Mouse (Mus musculus) neutrophil, adult 5-6 weeks (primary cell): ENCODE data around the gene Rhof. TPM values are rescaled to one million over a fixed set of nuclear protein-coding genes. Genes with fewer than 3 reads are reported as not detected.

Experiments used
- ATAC-seq: fragments of 151-379, 151-347 bp; 2 replicates; pipeline ENCODE4 v1.8.0; 2017; ENCODE audit warnings: mild to moderate bottlenecking, moderate TSS enrichment; ENCODE audit not compliant: insufficient number of reproducible peaks, poor library complexity, low FRiP score, severe bottlenecking; ENCODE audit errors: extremely low read depth
- total RNA-seq: library from RNA; stranded (forward); fragments of 200-1000 nt; gene quantifications from 2 replicates; pipeline ENCODE4 v1.2.3, GENCODE M21; 2017

Gene Rhof
- total RNA-seq, 1 experiment from 2014 or later: 32.0 TPM

DNA sequence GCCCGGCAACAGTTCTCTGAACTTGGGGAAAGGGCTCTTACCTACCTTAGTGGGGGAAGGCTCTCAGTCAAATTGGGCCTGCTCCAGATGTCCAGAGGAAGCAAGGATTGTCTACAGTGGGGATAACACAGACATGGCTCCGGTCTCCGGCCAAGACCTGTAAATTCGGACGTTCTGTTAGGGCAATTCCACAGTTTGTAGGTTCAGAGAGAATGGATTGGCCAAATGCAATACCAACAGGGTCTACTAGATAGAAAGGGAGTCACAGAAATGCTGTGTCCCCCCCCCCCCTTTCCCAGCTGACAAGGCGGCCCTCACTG lies 5.4 kb upstream of the Rhof start:
- no peak for ATAC-seq

DNA sequence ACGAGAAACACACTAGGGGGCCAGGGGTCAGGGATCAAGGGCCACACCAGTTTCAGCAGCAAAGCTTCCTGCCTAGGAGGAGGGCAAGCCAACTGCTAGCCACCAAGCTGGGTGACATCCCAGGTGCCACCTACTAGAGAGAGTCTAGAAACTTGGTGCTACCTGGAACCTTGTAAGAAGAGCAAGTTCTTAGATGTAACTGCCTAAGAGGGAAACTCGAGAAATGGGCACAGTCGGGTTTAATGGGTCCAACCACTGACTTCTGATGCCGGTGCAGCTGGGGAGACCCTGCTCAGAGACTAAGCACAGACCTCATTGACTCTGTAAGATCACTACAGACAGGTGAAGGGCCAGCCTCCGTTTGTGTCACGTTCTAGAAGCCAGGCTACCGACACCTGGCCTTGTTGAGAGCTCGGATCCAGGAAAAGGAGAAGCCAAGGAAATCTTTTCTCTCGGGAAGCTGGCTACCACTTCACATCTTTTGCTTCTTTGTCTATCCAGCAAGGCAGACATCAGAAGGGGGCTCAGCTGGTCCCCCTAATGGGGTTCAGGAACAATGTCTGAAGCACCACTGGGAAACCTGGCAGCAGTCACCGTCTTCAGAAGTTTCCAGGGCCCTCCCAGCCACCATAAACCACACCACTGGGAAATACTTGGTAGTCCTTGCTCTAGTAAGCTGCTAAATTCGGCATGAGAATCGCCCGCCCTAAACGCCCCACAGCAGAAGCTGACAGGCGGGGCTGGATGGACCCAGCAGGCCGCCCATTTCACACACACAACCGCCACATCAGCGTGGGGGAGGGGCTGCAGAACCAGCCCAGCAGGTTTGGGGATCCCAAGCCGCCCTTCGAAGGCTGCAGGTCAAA lies 4.8 kb upstream of the Rhof start:
- ATAC-seq: no peak

DNA sequence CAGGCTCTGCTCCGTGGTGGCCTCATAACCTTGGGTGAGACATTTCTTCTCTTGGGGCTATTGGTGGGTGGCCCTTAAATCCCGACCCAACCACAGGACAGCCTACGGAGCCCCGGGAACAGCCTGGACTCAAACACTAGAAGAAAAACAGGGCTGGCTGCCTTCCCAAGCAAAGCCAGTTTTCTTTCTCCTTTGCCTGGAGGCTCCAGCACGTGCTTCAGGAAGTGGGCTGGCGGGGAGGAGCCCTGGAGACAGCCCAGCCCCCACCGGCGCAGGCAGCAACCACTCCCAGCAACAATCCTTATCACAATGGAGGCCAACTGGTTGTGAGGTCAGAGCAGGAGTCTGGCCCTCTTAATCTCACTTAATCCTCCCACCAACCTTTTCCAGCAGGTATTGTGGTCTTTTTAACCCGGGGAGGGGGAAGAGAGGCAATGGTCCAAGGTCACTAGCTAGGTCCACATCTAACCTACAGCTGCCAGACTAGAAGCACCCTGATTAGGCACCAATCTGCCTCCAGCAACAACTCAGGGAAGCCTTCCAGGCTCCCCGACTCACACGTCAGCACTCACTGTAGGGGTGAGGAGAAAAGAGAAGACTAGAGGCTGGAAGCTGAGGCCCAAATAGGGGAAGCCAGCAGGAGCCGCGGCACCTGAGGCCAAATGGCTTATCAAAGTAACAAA lies 4.0 kb upstream of the Rhof start:
- ATAC-seq: no peak

DNA sequence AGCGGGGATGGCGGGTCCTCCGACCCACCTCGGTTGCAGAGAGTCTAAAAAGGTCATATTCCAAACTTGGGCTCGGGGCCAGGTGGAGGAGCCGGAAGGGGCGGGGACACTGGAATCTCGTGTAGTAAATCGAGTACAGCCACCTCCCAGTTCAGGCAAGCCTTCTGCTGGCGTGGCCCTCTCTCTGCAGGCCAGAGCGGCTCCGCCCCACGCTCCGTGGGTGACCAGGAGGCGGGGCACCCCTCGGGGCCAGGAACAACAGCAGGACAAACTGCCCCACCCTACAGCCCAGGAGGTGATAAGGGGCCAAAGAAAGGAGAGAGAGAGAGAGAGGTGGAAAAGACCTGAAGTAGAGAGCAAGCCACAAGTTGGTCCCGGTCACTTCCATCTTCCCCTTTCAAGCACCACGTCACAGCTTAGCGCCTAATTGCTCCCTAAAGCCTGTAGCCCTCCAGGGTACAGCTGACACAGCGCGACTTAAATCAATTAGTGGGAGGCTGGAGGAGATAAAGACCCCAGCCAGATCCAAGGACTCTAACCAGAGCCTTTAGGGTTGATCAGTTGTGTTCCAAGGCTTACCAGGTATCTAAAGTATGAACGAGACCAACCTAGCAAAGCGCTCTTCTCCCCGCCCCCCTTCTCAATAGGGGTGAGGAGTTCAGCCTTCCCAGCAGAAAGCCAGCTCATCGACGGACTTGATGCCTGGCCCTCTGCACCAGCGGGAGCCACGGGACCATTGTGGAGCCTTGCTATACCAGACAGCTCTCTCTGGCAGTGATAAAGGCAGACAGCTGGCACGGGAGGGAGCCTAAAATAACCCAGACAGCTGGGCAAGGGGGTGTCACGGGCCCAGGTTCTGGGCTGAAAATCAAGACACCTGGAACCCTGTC lies 3.2 kb upstream of the Rhof start:
- ATAC-seq: no peak

DNA sequence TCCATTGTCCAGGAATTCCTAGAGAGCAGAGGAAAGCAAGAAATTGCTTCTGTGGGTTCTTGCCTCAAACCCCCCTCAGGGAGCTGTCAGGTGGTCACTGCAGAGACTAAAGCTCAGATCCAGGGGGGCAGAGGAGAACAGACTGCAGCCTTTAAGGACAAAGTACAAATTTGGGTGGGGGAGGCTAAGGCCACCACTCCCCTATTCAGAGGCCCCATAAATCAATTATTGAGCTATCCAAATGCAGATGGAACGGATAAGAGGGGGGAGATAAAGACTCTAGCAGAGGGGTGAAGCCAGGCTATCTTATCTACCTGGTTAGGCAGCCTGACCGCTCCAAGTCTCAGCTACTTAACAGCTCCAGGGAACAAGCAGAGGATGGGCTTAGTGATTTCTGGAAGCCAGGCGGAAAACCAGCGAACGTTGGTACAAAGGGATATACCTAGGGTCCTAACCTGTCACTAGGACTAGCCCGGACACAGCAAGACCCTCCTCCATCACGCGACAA lies 2.4 kb upstream of the Rhof start:
- no peak for ATAC-seq

DNA sequence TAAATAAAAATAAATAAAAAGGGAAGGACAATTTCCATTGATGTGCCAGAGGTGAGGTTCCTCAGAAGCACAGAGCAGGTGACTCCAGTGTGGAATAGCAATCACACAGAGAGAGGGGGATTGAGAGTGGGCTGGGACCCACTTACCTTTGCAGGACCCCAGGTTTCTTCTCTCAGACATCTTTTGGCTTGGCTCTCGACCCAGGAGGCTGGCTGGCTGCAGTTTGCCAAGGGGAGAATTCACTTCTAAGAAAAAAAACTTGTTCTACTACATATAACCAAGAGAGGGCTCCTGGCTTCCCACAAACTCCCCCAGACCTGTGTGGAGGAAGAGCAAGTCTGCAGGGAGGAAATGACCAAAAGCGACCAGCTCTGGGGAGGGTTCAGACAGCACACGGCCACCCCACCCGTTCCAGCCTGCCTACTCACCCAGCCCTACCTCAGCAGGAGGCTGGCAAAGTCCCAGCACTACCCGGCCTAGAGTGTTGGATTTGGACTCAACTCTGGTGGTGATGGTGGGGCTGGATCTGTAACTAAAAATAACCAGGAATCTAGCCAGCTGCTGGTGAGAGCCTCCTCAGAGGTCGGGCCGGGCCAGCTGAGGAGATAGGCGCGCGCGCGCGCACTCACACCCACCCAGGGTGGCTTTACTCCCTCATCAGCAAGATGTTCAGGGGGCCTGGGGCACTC lies 1.8 kb upstream of the Rhof start:
- no peak for ATAC-seq

DNA sequence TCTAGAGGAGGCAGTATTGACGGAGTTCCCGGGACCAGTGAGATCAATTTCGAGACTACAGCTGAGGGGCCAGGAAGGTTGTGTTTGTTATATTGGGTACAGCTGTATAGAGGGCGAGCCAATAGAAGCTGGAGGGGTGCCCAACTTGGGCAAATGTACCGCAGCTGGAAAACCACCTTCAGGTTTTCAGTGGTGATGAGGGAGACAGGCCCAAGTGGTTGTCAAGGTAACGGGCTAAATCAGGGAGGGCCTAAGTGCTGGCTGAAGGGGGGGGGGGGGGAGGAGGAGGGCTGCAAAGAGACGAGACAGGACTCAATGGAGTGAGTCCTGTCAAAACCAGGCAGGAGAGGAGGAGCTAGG lies 1.3 kb upstream of the Rhof start:
- ATAC-seq: no peak

DNA sequence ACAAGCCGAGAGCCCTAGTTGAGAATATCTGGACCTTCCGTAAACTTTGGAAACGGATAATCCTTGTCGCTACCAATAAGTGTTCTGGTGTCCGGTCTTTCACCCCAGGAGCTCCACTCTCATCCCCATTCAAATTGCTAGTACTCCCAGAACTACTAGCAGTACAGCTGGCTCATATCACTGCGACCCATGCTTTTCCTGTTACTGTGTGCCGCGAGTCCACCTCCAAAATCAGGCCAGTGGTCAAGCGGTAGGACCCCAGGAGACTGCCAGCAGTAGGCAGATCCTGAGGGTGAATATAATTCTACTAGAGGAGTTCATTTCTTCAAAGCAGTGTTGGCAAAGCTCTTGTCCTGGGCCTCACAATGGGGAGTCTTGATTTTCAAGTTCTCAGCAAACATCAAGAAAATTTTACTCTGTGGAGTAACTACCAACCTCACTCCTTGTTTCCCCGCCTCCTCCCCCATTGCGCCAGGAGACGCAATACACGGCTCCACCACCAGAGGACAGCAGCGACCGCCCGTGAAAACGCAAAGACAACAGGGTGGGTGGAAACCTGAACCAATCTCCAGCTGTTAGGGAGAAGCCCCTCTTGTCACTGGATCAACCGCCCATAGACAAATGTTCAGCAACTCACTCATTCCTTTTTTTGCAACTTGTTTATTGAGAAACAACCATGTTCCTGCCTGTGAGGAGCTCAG lies 741 bp upstream of the Rhof start:
- ATAC-seq: peak; percentile 25; the same call in 1 of the 2 replicates

DNA sequence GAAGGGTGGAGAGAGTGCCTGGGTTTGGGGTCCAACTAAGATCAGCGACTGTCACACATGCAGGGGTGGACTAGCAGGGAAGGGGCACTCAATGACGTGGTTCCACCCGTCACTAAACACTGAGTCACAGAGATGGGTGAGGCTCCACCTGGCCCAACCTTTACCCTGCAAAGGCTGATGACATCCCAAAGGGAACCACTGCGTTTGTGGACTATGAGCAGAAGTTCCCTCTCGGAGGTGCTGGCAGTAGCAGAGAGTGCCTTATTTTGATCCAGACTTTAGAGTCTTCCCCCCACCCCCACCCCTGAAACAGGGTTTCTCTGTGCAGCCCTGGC lies 1.7 kb downstream of the Rhof start:
- no peak for ATAC-seq

DNA sequence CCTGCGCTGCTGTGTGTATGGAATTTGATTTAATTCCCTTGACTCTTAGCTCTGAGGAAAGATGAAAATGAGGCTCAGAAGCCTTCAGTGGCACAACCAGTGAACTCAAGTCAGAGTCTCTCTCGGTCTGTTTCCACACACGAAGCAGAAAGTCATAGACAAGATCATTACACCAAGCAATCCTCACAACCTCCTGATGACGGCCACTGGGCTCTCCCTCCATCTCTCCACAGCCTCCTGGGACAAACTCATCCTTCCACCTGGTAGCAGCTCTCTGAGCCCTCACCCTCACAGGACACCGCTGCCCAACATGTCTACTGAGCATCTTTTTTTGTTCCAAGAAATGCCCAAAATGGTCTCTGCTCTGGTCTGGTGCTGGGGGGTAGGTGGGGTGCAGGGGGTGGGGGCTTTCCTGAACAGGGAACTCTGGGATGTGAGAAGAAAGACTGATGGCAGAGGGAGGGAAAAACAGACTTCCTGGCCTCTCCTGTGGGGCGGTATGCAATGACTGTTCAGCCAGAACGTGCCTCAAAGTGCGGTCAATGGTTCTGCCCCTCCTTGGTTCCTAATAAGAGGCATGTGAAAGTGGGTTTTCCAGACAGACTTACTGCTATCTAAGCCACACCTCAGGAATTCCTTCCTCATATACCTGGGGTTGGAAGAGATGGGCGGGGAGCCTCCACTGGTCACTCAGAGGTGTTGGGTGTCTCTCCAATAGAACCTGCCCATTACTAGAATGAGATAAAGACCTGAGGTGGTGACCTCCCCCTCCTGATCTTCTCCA lies 2.3 kb downstream of the Rhof start:
- ATAC-seq: no peak

DNA sequence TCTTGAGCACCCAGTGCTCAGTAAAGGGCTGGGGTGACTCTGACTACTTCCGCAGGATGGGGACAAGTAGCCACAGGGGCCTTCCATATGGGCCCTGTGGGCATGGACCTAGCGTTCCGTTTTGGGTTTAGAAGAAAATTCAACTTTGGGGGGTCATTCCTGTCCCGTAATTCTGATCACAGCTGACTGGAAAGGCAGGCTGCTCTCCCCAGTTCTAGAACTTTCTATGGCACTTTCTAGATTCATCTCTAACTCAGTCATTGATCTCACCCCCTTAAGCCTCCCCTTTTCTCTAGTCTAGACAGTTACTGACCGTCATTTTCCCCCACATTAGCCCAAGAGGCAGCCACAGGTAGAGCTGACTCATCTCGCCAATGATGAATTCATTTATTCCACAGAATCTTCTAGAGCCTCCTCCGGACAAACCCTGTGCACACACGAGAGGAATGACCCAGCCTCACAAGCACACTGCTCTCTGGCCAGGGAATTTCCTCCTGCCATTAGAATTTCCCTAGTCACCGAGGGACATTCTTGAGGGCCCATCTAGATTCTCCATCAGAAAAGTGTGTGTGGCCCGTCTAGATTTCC lies 3.2 kb downstream of the Rhof start:
- no peak for ATAC-seq

DNA sequence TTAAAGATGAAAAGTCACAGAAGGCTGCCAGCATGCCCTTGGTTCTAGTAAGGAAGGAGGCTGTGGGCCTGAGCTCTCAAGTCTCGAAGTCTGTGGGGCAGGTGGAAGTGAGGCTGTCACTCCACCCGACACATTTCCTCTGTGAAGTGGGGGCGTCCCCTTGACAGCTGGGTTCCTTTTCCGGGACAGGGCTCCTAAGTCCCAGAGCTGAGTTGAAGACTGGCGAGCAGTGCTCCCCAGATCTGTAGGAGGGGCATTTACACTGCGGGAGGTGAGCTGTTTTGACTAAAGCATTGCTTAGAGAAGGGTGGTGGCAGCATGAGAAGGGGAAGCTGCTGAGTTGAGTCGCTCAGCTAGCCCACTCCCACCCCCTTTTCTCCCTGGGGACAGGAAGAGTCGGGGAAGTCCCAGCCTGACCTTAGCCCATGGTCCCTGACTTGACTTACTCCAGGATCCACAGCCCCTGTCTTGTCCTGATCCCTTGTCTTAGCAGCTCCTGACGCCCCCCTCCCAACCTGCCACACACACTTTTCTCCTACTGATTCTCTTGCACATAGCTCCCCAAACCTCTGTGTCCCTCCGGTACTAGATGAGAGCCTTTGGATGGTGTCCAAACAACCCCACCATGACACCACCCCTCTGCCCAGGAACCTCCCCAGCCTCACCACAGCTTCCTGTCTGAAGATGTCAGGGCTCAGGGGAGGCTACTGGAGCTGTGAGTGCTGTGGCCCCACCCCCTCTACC lies 3.9 kb downstream of the Rhof start:
- ATAC-seq: peak; percentile 63

DNA sequence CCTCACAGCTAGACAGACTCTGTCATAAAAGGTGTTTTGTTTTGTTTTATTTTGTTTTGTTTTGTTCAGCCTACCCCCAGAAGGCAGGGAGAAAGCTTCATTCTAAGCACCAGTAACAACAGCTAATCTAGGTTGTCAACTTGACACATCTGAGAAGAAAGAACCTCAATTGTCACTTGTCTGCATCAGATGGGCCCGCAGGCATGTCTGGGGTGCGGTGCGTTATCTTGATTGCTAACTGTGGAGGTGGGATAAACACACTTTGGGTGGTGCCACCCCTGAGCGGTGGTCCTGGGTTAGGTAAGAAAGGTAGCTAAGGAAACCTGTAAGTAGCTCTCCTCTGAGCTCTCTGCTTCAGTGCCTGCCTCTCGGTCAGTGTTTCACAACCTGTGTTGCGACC lies 5.5 kb downstream of the Rhof start:
- no peak for ATAC-seq

DNA sequence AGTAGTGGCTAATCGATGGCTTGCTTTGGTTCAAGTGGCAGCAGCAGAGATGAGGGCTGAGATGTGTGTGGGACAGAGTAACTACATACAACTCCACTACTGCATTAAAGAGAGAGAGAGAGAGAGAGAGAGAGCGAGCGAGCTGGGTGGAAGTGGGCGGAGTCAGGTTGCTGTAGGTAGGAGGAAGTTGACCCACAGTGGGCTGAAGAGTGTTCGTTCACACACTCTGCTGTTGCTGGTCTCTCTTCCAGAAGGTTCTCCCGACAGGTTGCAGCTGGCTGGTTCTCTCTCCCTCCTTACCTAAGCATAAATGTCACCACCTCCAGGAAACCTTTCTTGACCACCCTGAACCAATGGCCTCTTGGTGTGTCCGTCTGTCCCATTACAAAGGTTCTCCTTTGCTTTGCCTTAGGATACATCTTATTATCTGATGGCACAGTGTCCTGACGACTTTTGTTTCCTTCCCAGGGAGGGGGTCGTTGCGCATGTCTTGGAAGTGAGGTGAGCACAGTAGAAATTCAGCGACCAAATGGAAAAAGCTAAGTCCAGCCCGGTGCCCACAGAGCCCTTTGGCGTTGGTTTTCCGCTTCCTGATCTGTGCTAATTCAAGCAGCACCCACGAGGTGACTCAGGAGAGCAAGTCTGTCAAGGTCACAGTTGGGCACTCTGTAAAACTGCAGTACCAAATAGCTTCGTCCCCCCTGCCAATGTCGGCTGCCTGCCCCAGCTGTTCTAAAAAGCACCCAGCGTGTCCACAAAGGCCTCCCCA lies 6.7 kb downstream of the Rhof start:
- ATAC-seq: peak; percentile 59

DNA sequence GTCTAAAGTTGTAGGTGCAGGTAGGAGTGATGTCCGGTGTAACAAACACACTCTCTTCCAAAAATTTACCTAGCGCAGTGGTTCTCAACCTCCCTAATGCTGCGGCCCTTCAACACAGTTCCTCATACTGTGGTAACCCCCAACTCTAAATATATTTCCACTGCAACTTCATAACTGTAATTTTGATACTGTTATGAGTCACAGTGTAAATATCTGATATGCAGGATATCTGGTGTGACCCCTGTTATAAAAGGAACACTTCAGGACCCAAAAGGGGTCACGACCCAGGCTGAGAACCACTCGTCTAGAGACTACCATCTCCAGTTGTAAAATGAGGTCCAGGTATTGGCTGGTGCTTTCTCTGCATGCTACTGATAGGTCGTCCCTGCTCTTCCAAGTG lies 7.4 kb downstream of the Rhof start:
- no peak for ATAC-seq

DNA sequence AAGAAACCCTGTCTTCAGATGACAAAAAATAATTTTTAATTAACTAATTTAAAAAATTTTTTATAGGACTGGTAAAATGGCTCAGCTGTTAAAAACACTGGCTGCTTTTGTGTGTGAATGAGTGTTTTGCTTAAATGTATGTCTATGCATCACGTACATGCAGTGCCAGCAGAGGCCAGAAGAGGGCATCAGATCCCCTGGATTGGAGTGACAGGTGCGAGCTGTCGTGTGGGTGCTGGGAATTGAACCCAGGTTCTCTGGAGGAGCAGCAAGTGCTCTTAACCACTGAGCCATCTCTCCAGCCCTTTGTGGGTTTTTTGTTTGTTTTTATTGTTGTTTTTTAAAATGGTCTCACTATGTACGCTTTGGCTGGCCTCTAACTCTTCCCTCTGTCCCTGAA lies 10.3 kb downstream of the Rhof start:
- ATAC-seq: no peak
